In genomic region chr5:149134751-149135454, GRCm38 (mm10) we compare ENCODE assay signal across 21 mouse cellular contexts. TPM values are rescaled to one million over a fixed set of nuclear protein-coding genes. Genes with fewer than 3 reads are reported as not detected.
DNase-seq lines count a peak whose midpoint lies in the region; ATAC-seq and TF ChIP-seq lines count a peak whose summit lies in the region.
"Had no signal": no experiment of that assay in that cellular context is flagged by ENCODE, and none has a peak within 500 bp of the region (broad histone marks: within the 10 kb centered on the region; RNA-seq: fewer than 3 reads in every experiment).

No protein-coding gene starts in this region.

- intact Hi-C loops in heart, adult 2 months (cut with DNase I): no loop called here
- intact Hi-C loops in gastrocnemius, adult 2 months (cut with DNase I): loop anchor here (5.0 kb wide), 1 partner anchor 63 kb away; no protein-coding TSS in a partner anchor
- intact Hi-C loops in left cerebral cortex, postnatal 36 days (cut with DNase I): no loop called here

- TF ChIP-seq CTCF in heart, adult 2 months (IDR thresholded peaks at IDR 0.05): no peak
- no peak for TF ChIP-seq CTCF in gastrocnemius, adult 2 months (IDR thresholded peaks at IDR 0.05)
- no peak for TF ChIP-seq CTCF in hindbrain, postnatal 0 days (IDR thresholded peaks at IDR 0.05; ENCODE audit: low read depth)

- 0 out of 2 replicates have a peak, but pooled peaks have one; percentile 43 for ATAC-seq in heart, embryonic 15.5 days (replicated peaks; ENCODE audit: insufficient number of reproducible peaks, insufficient read depth, low FRiP score, low read depth)
- 0 out of 2 replicates have a peak, but pooled peaks have one; percentile 26 for ATAC-seq in erythroblast, adult 5-6 weeks (replicated peaks; ENCODE audit: low FRiP score, poor library complexity, severe bottlenecking)
- ATAC-seq in liver, embryonic 15.5 days (ENCODE audit: insufficient read depth): peak; percentile 32
- ATAC-seq in hindbrain, postnatal 0 days: no peak
- ATAC-seq: activated CD4-positive, CD25-positive, alpha-beta regulatory T cell, adult 4 months; forebrain, embryonic 16.5 days had no signal

- no peak overlapping the region for H3K9ac ChIP-seq in heart, embryonic 15.5 days
- no peak overlapping the region for H3K9ac ChIP-seq in heart, adult 2 months (ENCODE audit: low read depth, low read length)
- no peak overlapping the region for H3K9ac ChIP-seq in liver, embryonic 15.5 days
- H3K9ac ChIP-seq in hindbrain, postnatal 0 days (replicated peaks; ENCODE audit: low read length): no peak overlapping the region
- H3K9ac ChIP-seq: embryonic facial prominence, embryonic 15.5 days; hindbrain, embryonic 12.5 days; limb, embryonic 13.5 days had no signal

- 40% methylated on average over 10 of the region's 10 CpGs for WGBS in heart, embryonic 15.5 days
- WGBS in heart, adult 2 months: 39% methylated on average over 10 of the region's 10 CpGs
- 25% methylated on average over 10 of the region's 10 CpGs for WGBS in liver, embryonic 15.5 days (ENCODE audit: insufficient replicate concordance)
- 67% methylated on average over 10 of the region's 10 CpGs for WGBS in hindbrain, postnatal 0 days

- no peak for DNase-seq in heart, adult 2 months
- DNase-seq in thymus, postnatal 25 days: peak; percentile 76
- no peak for DNase-seq in gastrocnemius, adult 2 months
- DNase-seq in hindbrain, postnatal 0 days (ENCODE audit: low spot score): no peak
- DNase-seq in left cerebral cortex, postnatal 36 days (ENCODE audit: low spot score in 2 of 2): no peak
- DNase-seq: cerebellum, adult 11-12 months; gastrocnemius, postnatal 10 days; kidney, adult 11 months; kidney, postnatal 36 days; layer of hippocampus, postnatal 36 days; lung, postnatal 14 days; midbrain, embryonic 14.5 days had no signal

- peak overlapping the region; percentile 35; the same call in 1 of the 2 replicates for H3K4me2 ChIP-seq in heart, embryonic 15.5 days
- H3K4me2 ChIP-seq in liver, embryonic 15.5 days: peak overlapping the region; percentile 48
- H3K4me2 ChIP-seq in hindbrain, postnatal 0 days (ENCODE audit: low read depth, low read length): no peak overlapping the region
- H3K4me2 ChIP-seq: embryonic facial prominence, embryonic 15.5 days; hindbrain, embryonic 12.5 days; limb, embryonic 13.5 days had no signal

- no peaks in the 10 kb centered on the region for H3K79me2 ChIP-seq in heart, adult 2 months (replicated peaks; ENCODE audit: control insufficient read depth, insufficient read depth, low read length)

- TF ChIP-seq POLR2A in heart, adult 2 months (IDR thresholded peaks at IDR 0.05; ENCODE audit: insufficient read depth, low read depth, low read length): no peak

- H3K4me3 ChIP-seq in heart, embryonic 15.5 days: no peak overlapping the region
- no peak overlapping the region for H3K4me3 ChIP-seq in heart, adult 2 months
- H3K4me3 ChIP-seq in liver, embryonic 15.5 days (replicated peaks): no peak overlapping the region
- no peak overlapping the region for H3K4me3 ChIP-seq in gastrocnemius, adult 2 months
- H3K4me3 ChIP-seq in hindbrain, postnatal 0 days (ENCODE audit: low read length): no peak overlapping the region
- H3K4me3 ChIP-seq: embryonic facial prominence, embryonic 15.5 days; hindbrain, embryonic 12.5 days; limb, embryonic 13.5 days had no signal

- H3K36me3 ChIP-seq in heart, embryonic 15.5 days: no peaks in the 10 kb centered on the region
- H3K36me3 ChIP-seq in heart, adult 2 months (ENCODE audit: control insufficient read depth, insufficient read depth, low read length): no peaks in the 10 kb centered on the region
- no peaks in the 10 kb centered on the region for H3K36me3 ChIP-seq in liver, embryonic 15.5 days (replicated peaks)
- no peaks in the 10 kb centered on the region for H3K36me3 ChIP-seq in hindbrain, postnatal 0 days (ENCODE audit: insufficient read depth, low read length)
- H3K36me3 ChIP-seq: embryonic facial prominence, embryonic 15.5 days; G1E; hindbrain, embryonic 12.5 days; limb, embryonic 13.5 days had no signal

- peak overlapping the region; percentile 33; the same call in 1 of the 2 replicates for H3K27ac ChIP-seq in heart, embryonic 15.5 days
- H3K27ac ChIP-seq in heart, adult 2 months: no peak overlapping the region
- H3K27ac ChIP-seq in liver, embryonic 15.5 days (replicated peaks): peak overlapping the region; percentile 71
- no peak overlapping the region for H3K27ac ChIP-seq in gastrocnemius, adult 2 months
- no peak overlapping the region for H3K27ac ChIP-seq in hindbrain, postnatal 0 days
- H3K27ac ChIP-seq: embryonic facial prominence, embryonic 15.5 days; hindbrain, embryonic 12.5 days; limb, embryonic 13.5 days had no signal

- no peaks in the 10 kb centered on the region for H3K9me3 ChIP-seq in heart, embryonic 15.5 days (replicated peaks)
- no peaks in the 10 kb centered on the region for H3K9me3 ChIP-seq in liver, embryonic 15.5 days (replicated peaks)
- H3K9me3 ChIP-seq in hindbrain, postnatal 0 days (ENCODE audit: low read length): no peaks in the 10 kb centered on the region
- H3K9me3 ChIP-seq: embryonic facial prominence, embryonic 15.5 days; G1E; hindbrain, embryonic 12.5 days; limb, embryonic 13.5 days had no signal

- no peaks in the 10 kb centered on the region for H3K27me3 ChIP-seq in heart, embryonic 15.5 days
- no peaks in the 10 kb centered on the region for H3K27me3 ChIP-seq in heart, adult 2 months (ENCODE audit: control insufficient read depth, insufficient read depth, low read length)
- 0 out of 2 replicates have a peak, but pooled peaks cover 6% of the 10 kb centered on the region for H3K27me3 ChIP-seq in liver, embryonic 15.5 days
- H3K27me3 ChIP-seq in hindbrain, postnatal 0 days (ENCODE audit: insufficient read depth, low read length): no peaks in the 10 kb centered on the region
- H3K27me3 ChIP-seq: embryonic facial prominence, embryonic 15.5 days; hindbrain, embryonic 12.5 days; limb, embryonic 13.5 days had no signal

- H3K4me1 ChIP-seq in heart, embryonic 15.5 days (replicated peaks): peaks cover 22% of the 10 kb centered on the region
- peaks cover 2% of the 10 kb centered on the region; the same call in 1 of the 2 replicates for H3K4me1 ChIP-seq in heart, adult 2 months (ENCODE audit: control insufficient read depth, insufficient read depth, low read length)
- H3K4me1 ChIP-seq in liver, embryonic 15.5 days (replicated peaks): peaks cover 40% of the 10 kb centered on the region
- H3K4me1 ChIP-seq in hindbrain, postnatal 0 days (ENCODE audit: insufficient read depth, low read length): no peaks in the 10 kb centered on the region
- H3K4me1 ChIP-seq: embryonic facial prominence, embryonic 15.5 days; hindbrain, embryonic 12.5 days had no signal

- no peak for TF ChIP-seq EP300 in heart, adult 2 months (IDR thresholded peaks at IDR 0.05; ENCODE audit: insufficient read depth, low read depth, low read length)

RNA-seq across cellular contexts. Expression of gene Uspl1, which starts 49.2 kb away (rescaled TPM):
- 24.5 and 27.7 TPM in 2 replicates for polyA plus RNA-seq in heart, embryonic 15.5 days (2015; fragmentation: Nextera tagmentation; extraction: Ambion mirVana)
- total RNA-seq in heart, adult 2 months (2021): 10 to 100 TPM; 17.5 to 21.0 TPM
- 7.4 and 13.4 TPM in 2 replicates for polyA plus RNA-seq in heart, adult 2 months (2012; rRNA removed)
- total RNA-seq in erythroblast, adult 5-6 weeks (2015; ENCODE audit: low replicate concordance): 5.2 and 7.5 TPM in 2 replicates
- 10.0 and 15.1 TPM in 2 replicates for total RNA-seq in erythroblast, adult 5-6 weeks (2017; ENCODE audit: low replicate concordance)
- polyA plus RNA-seq in liver, embryonic 15.5 days (2015; fragmentation: Nextera tagmentation; extraction: Ambion mirVana): 17.7 and 18.2 TPM in 2 replicates
- total RNA-seq in gastrocnemius, adult 2 months (2021): 10 to 100 TPM; 29.8 to 32.6 TPM
- 37.2 and 43.4 TPM in 2 replicates for total RNA-seq in hindbrain, postnatal 0 days (2014; rRNA removed)
- 42.8 and 44.7 TPM in 2 replicates for polyA plus RNA-seq in hindbrain, postnatal 0 days (2015; fragmentation: Nextera tagmentation; extraction: Ambion mirVana)
- 10 to 100 TPM; 38.5 to 43.6 TPM for total RNA-seq in left cerebral cortex, postnatal 36 days (2021)

RNA-seq across cellular contexts. Expression of gene Hmgb1, which starts 49.4 kb away (rescaled TPM):
- 647 and 683 TPM in 2 replicates for polyA plus RNA-seq in heart, embryonic 15.5 days (2015; fragmentation: Nextera tagmentation; extraction: Ambion mirVana)
- total RNA-seq in heart, adult 2 months (2021): 100 to 1,000 TPM in 1 of 2 experiments, 10 to 100 TPM in 1; 88.9 to 103 TPM
- polyA plus RNA-seq in heart, adult 2 months (2012; rRNA removed): 23.7 and 42.4 TPM in 2 replicates
- 310 and 337 TPM in 2 replicates for total RNA-seq in erythroblast, adult 5-6 weeks (2015; ENCODE audit: low replicate concordance)
- total RNA-seq in erythroblast, adult 5-6 weeks (2017; ENCODE audit: low replicate concordance): 224 and 253 TPM in 2 replicates
- polyA plus RNA-seq in liver, embryonic 15.5 days (2015; fragmentation: Nextera tagmentation; extraction: Ambion mirVana): 381 and 440 TPM in 2 replicates
- total RNA-seq in gastrocnemius, adult 2 months (2021): 100 to 1,000 TPM in 1 of 2 experiments, 10 to 100 TPM in 1; 99.8 to 112 TPM
- total RNA-seq in hindbrain, postnatal 0 days (2014; rRNA removed): 128 and 150 TPM in 2 replicates
- 757 and 786 TPM in 2 replicates for polyA plus RNA-seq in hindbrain, postnatal 0 days (2015; fragmentation: Nextera tagmentation; extraction: Ambion mirVana)
- total RNA-seq in left cerebral cortex, postnatal 36 days (2021): 100 to 1,000 TPM; 122 to 123 TPM

Comparison
In these comparisons a context has a peak if more than half of its experiments do, and no peak if none do; other contexts are left out.
1. H3K27ac ChIP-seq: peak in heart, embryonic 15.5 days (single experiment) and liver, embryonic 15.5 days (single experiment); none in heart, adult 2 months (single experiment), gastrocnemius, adult 2 months (single experiment) and hindbrain, postnatal 0 days (single experiment).